In the genomic region with DNA sequence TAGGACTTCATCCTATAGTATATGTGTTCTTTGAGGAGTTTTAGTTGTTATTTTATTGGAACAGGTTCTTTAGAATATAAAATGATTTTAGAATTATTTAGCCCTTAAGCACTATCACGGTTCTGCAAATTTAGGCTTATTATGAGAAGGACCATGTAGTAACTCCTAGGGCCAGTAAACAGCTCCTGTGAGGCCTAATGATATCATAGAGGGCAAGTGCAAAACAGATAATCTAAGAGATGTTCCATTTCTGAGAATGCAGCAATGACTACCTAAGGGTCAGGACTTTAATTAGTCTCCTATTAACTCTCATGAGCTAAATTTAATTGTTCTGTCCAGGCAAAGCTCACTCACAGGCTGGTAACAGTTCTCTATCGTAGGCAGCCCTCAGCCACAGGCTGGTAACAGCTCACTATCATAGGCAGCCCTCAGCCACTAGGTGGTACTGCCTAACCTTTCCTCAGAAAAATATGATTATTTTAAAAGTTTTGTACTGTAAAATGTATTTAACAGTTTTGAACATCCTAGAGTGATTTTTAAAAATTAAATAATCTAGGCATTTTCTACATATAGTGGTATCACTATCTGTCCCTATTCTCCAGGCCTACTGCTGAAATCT, we compare ENCODE assay signal across 8 mouse cellular contexts.
DNase-seq lines count a peak whose midpoint lies in the region; ATAC-seq and TF ChIP-seq lines count a peak whose summit lies in the region.

No protein-coding gene starts in this region.

- no peaks in the 10 kb centered on the region for H3K9me3 ChIP-seq in E14TG2a.4 (ENCODE audit: low read length)
- H3K9me3 ChIP-seq in limb, embryonic 13.5 days: no peaks in the 10 kb centered on the region

- H3K4me2 ChIP-seq in limb, embryonic 13.5 days (replicated peaks): no peak overlapping the region

- H3K27ac ChIP-seq in limb, embryonic 13.5 days: no peak overlapping the region

- no peak overlapping the region for H3K9ac ChIP-seq in limb, embryonic 13.5 days

- 34% methylated on average over 2 of the region's 2 CpGs for WGBS in limb, embryonic 13.5 days

- peak; percentile 88 for ATAC-seq in limb, embryonic 13.5 days (ENCODE audit: low FRiP score, low read depth)

- peaks cover 13% of the 10 kb centered on the region for H3K4me1 ChIP-seq in E14TG2a.4 (replicated peaks; ENCODE audit: low read depth, low read length)
- H3K4me1 ChIP-seq in limb, embryonic 13.5 days: 0 out of 2 replicates have a peak, but pooled peaks cover 2% of the 10 kb centered on the region

- peak; percentile 28; the same call in 1 of the 2 replicates for TF ChIP-seq CTCF in E14TG2a.4 (conservative IDR thresholded peaks at IDR 0.05; ENCODE audit: low read length)
- peak; percentile 51; the same call in 1 of the 2 replicates for TF ChIP-seq CTCF in brain, embryonic 14.5 days (IDR thresholded peaks at IDR 0.05; ENCODE audit: borderline replicate concordance, extremely low read depth, insufficient read depth, insufficient read length)

- peaks cover 4% of the 10 kb centered on the region; the same call in 1 of the 2 replicates for H3K27me3 ChIP-seq in E14TG2a.4 (ENCODE audit: insufficient read depth, low read length)
- H3K27me3 ChIP-seq in limb, embryonic 13.5 days: no peaks in the 10 kb centered on the region

- H3K36me3 ChIP-seq in E14TG2a.4 (ENCODE audit: insufficient read depth, low read length): no peaks in the 10 kb centered on the region
- H3K36me3 ChIP-seq in limb, embryonic 13.5 days: 0 out of 2 replicates have a peak, but pooled peaks cover 3% of the 10 kb centered on the region

- no peak for TF ChIP-seq POLR2A in brain, embryonic 14.5 days (IDR thresholded peaks at IDR 0.05; ENCODE audit: borderline replicate concordance, extremely low read depth, insufficient read depth, insufficient read length, poor library complexity, severe bottlenecking)

- peak; percentile 35 for DNase-seq in kidney, postnatal 10 days
- DNase-seq in kidney, adult 9 months: no peak
- peak; percentile 57 for DNase-seq in brain, embryonic 14.5 days (ENCODE audit: low read depth)
- DNase-seq in cerebellum, adult 11 months: no peak
- no peak for DNase-seq in cerebellum, adult 8-10 months
- no peak for DNase-seq in urinary bladder, adult 18-20 months (ENCODE audit: low spot score in 2 of 2)

- H3K4me3 ChIP-seq in E14TG2a.4 (replicated peaks; ENCODE audit: low read length): no peak overlapping the region
- no peak overlapping the region for H3K4me3 ChIP-seq in limb, embryonic 13.5 days

Comparison
In these comparisons a context has a peak if more than half of its experiments do, and no peak if none do; other contexts are left out.
1. DNase-seq: peak in kidney, postnatal 10 days (single experiment) and brain, embryonic 14.5 days (single experiment); none in kidney, adult 9 months (single experiment), cerebellum, adult 11 months (single experiment), cerebellum, adult 8-10 months (single experiment) and urinary bladder, adult 18-20 months (0 of 2).